Mouse (Mus musculus) myocyte (in vitro differentiated cells): ENCODE data around the gene Csk.

Experiments used
- MAX ChIP-seq: IDR thresholded peaks from one replicate; pipeline ENCODE4 v1.6.1; 2011; ENCODE audit warnings: low read depth, mild to moderate bottlenecking, control low read depth
- MYOD1 ChIP-seq, 3 experiments: IDR thresholded peaks; one replicate each; pipeline ENCODE4 v1.6.1; 2011; ENCODE audit warnings: control low read depth in 2 of 3, low read depth in 2 of 3, mild to moderate bottlenecking in 2 of 3, moderate library complexity in 1 of 3; ENCODE audit not compliant: insufficient read length in 2 of 3, control insufficient read depth in 1 of 3
- MYOG ChIP-seq, 3 experiments: IDR thresholded peaks; one replicate each; pipeline ENCODE4 v1.6.1; 2011; ENCODE audit warnings: control low read depth in 2 of 3, low read depth in 2 of 3, mild to moderate bottlenecking in 2 of 3; ENCODE audit not compliant: insufficient read length in 2 of 3, control insufficient read depth in 1 of 3, insufficient read depth in 1 of 3
- POLR2A ChIP-seq: IDR thresholded peaks from one replicate; pipeline ENCODE4 v1.6.1; 2011; ENCODE audit warnings: low read depth, mild to moderate bottlenecking, control low read depth, moderate library complexity; ENCODE audit not compliant: insufficient read length
- TCF12 ChIP-seq: IDR thresholded peaks from one replicate; pipeline ENCODE4 v1.6.1; 2011; ENCODE audit warnings: mild to moderate bottlenecking, control low read depth; ENCODE audit not compliant: poor library complexity, insufficient read depth, severe bottlenecking
- TCF3 ChIP-seq: IDR thresholded peaks from one replicate; pipeline ENCODE4 v1.6.1; 2011; ENCODE audit warnings: low read depth, control low read depth; ENCODE audit not compliant: insufficient read length
- USF1 ChIP-seq: IDR thresholded peaks from one replicate; pipeline ENCODE4 v1.6.1; 2011; ENCODE audit warnings: low read depth, mild to moderate bottlenecking, control low read depth, moderate library complexity

DNA sequence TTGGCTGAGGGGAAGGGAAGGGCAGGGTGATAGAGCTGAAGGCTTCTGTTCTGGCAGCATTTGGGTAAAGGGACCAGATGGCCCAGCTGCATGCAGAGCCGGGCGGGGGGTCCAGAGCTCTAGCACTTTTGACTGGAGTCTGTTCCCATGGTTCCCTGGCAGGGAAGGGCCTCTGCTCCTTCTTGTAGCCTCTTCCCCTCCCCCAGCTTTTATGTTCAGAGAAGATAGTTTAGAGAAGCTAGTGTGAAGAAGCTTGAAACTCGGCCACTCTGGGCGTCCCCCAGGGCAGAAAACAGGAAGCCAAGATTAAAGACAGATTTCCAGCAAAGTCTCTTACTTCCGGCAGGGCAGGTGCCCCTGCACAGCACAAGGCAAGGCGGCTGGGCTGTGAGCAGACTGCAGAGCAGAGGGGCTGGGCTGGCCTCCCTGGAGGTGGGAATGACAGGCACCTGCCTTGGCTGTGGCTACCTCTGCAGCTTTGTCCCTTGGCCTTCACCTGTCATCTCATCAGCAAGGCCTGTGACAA is 2.6 kb downstream of the Csk start:
- TF ChIP-seq TCF3 (no peak), MYOD1 (IDR thresholded peaks at IDR 0.05; ENCODE audit: control insufficient read depth in 1 of 3, insufficient read length in 2 of 3, low read depth in 2 of 3) (no peak), USF1 (no peak), TCF12 (no peak), POLR2A (no peak), MYOG (IDR thresholded peaks at IDR 0.05; ENCODE audit: control insufficient read depth in 1 of 3, insufficient read depth in 1 of 3, insufficient read length in 2 of 3, low read depth in 2 of 3) (no peak), MAX (no peak)
